Mouse (Mus musculus) liver, embryonic 14.5 days (tissue): ENCODE results near the gene Itpr1.

Source experiments
- CTCF ChIP-seq: IDR thresholded peaks from 2 replicates; pipeline ENCODE4 v1.5.1; 2016; ENCODE audit warnings: antibody characterized with exemption, low read depth, control low read depth
- EP300 ChIP-seq: IDR thresholded peaks from 2 replicates; pipeline ENCODE4 v1.6.1; 2016; ENCODE audit warnings: antibody characterized with exemption, low read depth

DNA sequence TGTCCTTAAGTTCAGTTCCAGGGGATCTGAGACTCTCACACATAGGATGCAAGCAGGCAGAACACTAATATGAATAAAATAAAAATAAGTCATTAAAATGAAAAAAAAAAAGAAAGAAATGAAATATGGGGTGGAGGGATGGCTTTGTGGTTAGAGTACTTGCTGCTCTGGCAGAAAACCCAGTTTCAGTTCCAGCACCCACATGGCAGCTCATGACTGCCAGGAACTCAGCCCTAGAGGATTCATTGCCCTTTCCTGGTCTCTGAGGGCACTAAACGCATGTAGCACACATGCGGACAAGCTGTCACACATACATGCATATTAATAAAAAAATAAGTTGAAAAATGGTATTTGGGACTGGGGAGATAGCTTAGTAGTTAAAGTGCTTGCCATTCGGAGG is 17.7 kb downstream of the Itpr1 start:
- TF ChIP-seq CTCF (no peak), EP300 (no peak)
